Mouse (Mus musculus) cerebellum, postnatal 25 days (tissue): Measurements from ENCODE around the gene Carmil1.
A peak's percentile ranks its signal among the peaks of the same experiment; 100 is the strongest.

ENCODE experiments used
- DNase-seq, 2 experiments: peaks; one replicate each; pipeline ENCODE4 v3.0.0; 2021; ENCODE audit warnings: mixed read lengths in 2 of 2

Carmil1 gene

DNA sequence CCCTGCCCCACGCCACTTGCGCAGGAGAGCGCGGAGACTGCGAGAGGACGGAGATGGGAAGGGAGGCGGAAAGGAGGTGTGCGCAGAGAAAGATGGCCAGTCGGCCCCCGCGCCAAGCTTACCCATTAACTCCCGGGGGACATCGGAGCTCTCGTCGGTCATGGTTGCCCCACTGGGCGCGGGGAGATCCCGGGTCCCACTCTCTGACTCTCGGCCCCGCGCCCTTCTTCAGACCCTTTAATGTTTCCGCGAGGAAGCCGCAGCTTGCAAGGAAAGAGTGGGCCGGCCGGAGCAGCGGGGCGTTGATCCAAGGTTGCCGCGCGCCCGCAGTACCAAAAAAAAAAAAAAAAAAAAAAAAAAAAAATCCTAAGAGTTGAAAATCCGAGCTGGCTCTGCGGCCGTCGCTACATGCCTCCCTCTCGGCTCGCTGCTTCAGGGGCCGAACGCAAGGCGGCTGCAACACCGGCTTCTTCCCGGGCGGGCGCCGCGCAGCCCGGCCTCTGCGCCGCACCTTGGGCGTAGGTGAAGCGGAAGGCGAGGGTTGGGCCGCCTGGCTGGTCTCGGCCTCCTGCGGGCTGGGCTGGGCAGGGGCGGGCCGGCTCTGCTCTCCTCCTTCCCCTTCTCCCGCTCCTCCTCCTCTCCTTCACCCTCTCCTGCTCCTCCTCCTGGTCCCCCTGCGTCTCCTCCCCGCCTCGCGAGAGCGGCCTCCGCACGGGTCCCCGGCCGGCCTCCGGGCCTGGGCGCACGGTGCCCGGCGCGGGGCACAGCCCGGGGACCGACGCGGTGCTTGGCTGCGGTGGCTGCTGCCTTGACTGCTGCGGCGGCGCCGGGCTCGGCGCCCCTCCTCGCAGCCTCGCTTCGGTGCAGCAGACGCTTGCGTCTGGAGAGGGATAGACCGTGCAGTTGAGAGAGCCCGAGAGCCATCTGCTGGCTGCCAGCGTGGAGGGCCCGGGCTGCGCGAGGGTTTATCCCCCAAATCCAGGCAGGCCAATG lies at the start of gene Carmil1:
Gene Carmil1 (minus strand): TSS at position 357 of the 993 bp plus-strand sequence.
- peak; percentile 90 to 92 for DNase-seq

DNA sequence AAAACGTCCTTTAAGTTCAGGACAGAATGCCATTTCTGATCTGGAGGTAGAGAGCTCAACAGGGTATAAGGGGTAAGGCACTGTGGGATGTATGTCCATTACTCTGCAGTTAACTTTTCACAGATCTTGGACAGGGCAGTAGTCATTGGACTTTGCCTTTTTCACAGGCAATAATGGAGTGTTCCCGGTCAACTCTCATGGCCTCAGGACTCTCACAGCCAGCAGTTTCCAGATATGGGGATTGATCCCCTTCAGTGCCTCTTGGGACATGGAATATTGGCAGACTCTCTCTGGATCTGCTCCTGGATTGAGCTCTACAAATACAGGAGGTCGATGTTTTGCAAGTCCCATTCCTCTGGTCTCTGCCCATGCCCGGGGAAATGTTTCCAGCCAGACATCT lies 49.5 kb upstream of the Carmil1 start:
- DNase-seq = no peak

DNA sequence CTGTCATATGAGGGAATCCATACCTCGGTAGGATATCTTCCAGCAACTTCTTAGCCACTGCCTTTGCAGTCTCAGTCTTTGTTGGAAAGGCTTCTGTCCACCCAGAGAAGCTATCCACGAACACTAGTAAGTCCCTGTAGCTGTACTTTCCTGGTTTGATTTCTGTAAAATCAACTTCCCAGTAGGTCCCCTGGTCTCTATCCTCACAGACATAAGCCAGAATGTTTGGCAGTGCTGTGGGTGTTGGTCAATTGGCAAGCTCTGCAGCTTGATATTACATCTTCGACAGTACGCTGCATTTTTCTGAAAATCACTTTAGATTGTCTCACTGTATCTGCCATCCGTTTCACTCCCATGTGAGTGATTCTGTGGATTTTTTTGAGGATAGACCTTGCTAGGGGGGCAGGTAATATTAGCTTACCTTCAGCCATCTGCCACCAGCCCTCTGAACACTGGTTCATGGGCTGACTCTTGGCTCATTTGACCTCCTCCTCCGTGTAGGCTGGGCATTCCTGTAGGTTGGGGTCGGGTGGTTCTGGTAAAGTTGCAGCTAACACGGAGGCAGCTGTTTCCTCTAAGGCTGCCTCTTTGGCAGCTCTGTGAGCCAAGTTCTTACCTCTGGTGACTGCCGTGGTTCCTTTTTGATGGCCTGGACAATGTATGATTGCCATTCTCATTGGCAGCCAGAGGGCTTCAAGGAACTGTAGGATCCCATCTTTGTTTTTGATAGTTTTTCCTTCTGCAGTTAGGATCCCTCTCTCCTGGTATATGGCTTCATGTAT lies 47.6 kb upstream of the Carmil1 start:
- no peak for DNase-seq

- DNase-seq = no peak
These were observed 46.6 kb upstream of the Carmil1 start, which contains the start of gene Cmah for GRCm38 (mm10) chr13:24327201-24327600. Gene Cmah, plus strand, starts transcription at chr13:24327404.

DNA sequence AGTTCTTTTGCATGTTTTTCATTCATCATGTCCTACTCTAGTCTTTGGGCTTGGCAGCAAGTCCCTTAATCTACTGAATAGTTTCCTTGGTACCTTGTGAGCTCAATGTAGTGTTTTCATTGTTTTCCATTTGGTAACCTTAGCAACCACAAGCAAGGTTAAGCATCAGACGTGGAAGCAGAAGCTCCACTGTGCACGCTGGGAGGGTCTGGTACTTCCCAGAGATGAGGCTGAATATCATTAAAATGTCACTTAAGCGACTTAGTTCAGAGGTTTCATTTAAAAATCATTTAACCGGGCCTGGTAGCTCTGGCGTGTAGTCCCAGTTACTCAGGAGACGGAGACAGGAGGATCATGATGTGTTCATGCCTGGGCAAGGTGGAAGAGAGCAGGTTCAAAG lies 40.7 kb upstream of the Carmil1 start:
- no peak for DNase-seq

- DNase-seq = peak; percentile 9 to 35
These were observed 38.0 kb upstream of the Carmil1 start for GRCm38 (mm10) chr13:24318618-24319017.

- DNase-seq = no peak
These were observed 36.0 kb upstream of the Carmil1 start for GRCm38 (mm10) chr13:24316563-24316962.

DNA sequence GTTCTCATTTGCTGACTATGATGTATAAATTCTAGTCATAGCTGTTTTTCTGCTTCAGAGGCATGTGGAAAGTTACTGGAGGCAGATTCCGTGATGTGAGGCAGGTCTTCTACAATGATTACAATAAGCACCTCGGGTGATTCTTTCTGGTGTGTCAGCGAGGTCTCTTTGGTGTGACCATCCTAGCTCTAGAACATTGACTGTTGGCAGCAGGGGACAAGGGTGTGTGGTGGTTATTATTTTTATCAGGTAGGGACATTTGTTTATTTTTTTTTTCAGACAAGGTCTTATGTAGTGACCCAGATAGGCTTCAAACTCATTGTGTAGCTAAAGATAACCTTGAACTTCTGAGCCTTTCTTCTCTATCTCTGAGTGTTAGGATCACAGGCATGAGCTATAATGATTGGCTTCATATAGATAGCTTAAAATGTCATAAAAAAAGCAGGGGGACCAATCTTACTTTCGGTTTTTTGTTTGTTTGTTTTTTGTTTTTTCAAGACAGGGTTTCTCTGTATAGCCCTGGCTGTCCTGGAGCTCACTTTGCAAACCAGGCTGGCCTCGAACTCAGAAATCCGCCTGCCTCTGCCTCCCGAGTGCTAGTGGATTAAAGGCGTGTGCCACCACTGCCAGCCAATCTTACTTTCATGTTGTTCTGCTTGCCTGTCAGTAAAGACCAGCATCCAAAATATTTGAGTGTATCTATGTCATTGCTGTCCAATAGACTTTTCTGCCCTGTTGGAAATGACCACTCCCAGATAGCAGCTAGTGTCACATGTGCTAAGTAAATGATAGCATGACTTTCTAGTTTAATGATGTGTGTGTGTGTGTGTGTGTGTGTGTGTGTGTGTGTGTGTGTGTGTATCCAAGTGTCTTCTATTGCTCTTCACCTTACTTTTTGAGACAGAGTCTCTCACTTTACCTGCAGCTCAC lies 30.7 kb upstream of the Carmil1 start:
- no peak for DNase-seq

DNA sequence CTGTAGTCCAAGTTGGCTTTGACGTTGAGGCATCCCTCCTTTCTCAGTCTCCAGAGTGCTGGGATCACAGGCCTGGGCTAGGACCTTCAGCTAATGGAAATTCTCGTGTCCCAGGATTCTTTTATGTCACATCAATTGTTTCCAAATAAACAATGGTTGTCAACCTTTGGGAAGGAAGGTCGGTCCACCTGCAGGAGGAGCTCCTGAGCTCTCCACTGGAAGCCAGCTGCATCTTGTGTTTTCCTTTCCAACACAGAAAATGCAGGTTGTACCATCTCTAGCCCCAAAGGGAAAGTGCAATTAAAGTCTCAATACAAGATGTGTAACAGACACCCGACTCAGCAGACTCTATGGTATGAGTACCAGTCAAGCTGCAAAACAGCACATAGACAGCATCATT lies 25.7 kb upstream of the Carmil1 start:
- no peak for DNase-seq

- DNase-seq = no peak
These were observed 24.9 kb upstream of the Carmil1 start for GRCm38 (mm10) chr13:24305486-24305885.

GRCm38 (mm10) chr13:24297252-24297651 lies 16.7 kb upstream of the Carmil1 start:
- DNase-seq = peak; percentile 58 to 73

DNA sequence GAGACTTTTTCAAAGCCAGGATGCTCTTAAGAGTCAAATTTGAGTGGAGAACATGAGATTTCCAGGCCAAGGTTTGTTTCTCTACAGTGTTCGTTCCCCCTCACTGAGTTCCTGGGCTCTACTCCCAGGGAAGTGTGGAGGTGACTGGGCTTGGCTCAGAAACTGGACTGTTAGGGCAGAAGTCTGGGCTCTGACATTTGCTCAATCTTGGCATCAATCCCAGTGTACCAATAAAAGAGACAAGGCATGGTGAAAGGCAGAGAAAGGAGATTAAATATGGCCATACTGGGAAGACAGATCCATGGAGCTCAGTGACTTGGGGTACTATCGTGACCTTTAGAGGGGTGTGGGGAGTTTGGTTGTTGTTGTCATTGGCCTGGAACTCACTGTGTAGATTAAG lies 6.8 kb upstream of the Carmil1 start:
- DNase-seq = peak; percentile 31 to 54

DNA sequence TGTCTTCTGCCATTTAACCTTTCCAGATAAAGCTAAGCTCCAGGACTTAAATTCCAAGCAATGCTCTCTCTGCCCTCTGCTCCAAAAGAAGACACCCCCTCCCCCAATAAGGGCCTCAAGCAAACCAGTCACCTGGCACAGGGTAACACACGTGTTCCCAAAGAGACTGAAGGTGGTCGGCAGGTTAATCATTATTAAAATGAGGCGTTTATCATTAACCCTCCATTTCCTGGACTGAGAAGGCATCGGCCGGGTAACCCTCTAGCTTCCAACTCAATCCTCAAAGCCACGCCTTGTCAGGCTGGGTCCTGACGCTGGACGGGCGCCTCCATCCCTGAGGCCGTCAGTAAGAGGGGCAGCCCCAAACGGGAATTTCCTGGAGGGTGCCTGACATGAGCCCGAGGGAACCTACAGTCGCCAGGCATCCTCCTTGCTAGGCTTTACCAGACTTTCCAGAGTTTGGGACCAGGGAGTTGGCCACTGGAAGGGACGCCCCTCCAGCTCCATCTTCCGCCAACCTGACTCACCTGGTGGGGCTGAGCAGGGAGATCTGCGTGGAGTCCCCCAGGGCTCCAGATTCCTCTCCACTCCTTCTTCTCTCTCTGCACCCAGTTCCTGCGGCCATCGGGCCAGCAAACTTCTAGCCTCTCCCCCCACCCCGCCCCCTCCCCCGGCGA lies 695 bp downstream of the Carmil1 start:
- DNase-seq = peak; percentile 50 to 56

DNA sequence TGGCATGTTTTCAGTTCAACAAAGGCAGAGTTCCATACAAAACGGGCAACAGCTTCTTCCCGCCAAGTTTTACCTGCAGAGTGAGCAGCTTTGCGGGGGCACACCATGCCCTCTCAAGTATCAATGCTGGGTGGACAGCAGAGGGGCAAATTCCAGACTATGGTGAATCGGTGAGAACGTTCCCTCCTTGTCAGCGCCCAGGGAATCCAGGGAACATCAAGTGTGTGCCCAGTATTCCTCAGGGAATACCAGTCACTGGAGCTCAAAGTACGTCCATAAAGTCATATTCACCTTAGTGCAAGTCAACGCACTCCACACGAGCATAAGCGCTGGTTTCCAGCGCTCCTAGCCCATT lies 1.2 kb downstream of the Carmil1 start:
- DNase-seq = no peak

GRCm38 (mm10) chr13:24272740-24273377 lies 7.7 kb downstream of the Carmil1 start:
- no peak for DNase-seq

DNA sequence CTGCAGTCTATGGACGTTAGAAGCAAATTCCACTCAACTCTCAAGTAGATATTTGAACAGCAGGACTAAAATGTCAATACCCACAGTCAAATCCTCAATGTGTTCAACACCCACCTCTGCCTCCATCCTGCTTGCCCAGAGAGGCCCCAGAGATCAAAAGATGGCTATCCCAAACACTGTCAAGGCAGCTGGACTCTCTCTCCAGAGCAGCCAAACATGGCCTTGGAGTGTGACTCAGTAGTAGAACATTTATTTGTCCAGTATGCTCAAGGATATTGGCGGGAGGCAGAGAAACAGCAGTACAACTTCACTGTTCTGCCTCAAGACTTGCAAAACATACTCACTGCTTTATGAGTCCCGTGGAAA lies 11.5 kb downstream of the Carmil1 start:
- no peak for DNase-seq

- no peak for DNase-seq
These were observed 12.1 kb downstream of the Carmil1 start for GRCm38 (mm10) chr13:24268355-24269099.

- DNase-seq = no peak
These were observed 15.8 kb downstream of the Carmil1 start for GRCm38 (mm10) chr13:24264760-24265159.

GRCm38 (mm10) chr13:24263560-24263959 lies 17.0 kb downstream of the Carmil1 start:
- no peak for DNase-seq

GRCm38 (mm10) chr13:24260751-24261591 lies 19.6 kb downstream of the Carmil1 start:
- peak; percentile 52 to 67 for DNase-seq
